Mouse (Mus musculus) left cerebral cortex, postnatal 36 days (tissue): ENCODE results near the gene Gskip. TPM values are rescaled to one million over a fixed set of nuclear protein-coding genes. Genes with fewer than 3 reads are reported as not detected.
A peak's percentile ranks its signal among the peaks of the same experiment; 100 is the strongest.

Experiments
- DNase-seq, 2 experiments: peaks; one replicate each; pipeline ENCODE4 v3.0.0; 2021 to 2022; ENCODE audit warnings: low spot score in 2 of 2, mixed read lengths in 1 of 2
- intact Hi-C: fragments of 180-260 bp; cut with DNase I; formaldehyde crosslinking; loops from one replicate; pipeline ENCODE4 v1.15.1; 2025
- total RNA-seq, 2 experiments: library from RNA; stranded (reverse); gene quantifications; 2 replicates each; pipeline ENCODE4 v1.2.3; 2021

Gene Gskip
- total RNA-seq, 2 experiments from 2014 or later = 22.6 to 25.1 TPM

DNA sequence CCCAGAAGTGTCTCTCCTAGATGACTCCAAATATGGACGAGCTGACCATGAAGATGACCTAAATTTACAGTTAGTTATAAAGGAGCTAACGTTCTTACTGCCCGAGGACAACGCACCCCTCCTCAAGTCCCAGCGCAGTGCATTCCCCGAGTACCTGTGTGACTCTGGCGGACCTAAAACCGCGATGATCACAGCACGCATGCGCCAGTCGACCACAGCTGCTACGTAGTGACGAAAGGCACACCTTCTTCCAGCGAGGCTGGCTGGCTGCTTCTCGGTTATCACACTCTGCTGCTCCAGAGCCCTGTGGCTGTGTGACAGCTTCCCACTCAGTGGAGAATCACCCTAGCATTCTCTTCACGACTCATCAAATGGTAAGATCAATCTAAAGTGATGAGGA is 34.0 kb downstream of the Gskip start:
- peak; percentile 51 to 59 for DNase-seq
- intact Hi-C loops = no loop called here

DNA sequence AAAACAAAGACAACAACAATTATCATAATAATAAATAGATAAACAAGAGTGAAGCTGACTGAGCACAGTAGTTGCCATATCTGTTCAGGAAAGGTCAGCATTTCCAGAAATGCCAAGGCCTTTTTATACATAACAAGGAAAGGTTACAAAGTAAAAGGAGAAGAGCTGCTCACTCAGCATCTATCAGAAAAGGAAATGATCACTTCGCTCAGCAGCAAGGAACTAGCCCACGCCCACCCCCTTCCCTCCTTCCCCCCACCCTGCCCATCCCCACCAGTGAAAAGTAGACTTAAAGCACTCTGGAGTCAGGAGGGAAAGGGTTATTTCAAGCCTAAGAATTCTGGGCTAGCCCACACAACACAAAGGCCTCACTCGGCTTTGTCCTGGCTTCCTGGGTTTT is 35.6 kb downstream of the Gskip start:
- intact Hi-C loops = loop anchor here (5.0 to 10.0 kb wide), 3 partner anchors 33 to 223 kb away; partner anchors contain the start of gene Atg2b
- no peak for DNase-seq

DNA sequence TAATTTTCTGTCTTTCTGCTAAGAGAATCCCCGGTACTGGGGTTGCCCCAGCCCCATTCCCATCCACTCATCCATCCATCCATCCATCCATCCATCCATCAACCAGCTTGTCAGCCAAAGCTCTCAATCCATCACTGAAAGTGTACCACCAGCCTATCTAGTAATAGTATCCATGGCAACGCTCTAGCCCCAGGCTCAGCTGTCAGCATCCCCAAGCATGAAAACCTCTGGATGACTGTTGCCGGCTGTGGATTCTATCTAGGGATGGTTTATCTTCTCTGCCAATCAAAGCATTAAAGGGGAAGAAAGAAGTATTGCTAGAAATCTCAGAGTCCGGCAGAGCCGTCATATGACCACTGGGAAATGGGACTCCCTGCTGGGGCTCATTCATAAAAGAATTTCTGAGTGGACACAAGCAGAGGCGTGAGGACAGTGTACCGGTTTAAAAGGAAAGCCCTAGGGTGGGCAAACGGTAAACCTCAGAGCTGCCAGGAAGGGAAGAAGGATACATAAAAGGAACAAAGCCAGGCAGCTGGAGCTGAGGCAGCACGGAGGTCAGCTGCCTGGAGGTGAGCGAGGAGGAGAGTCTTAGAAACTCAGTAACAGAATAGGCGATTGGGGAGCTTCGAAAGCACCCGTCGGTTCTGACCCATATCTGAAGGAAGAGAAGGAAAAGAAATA is 37.0 kb downstream of the Gskip start:
- intact Hi-C loops = loop anchor here (5.0 to 10.0 kb wide), 3 partner anchors 34 to 224 kb away; partner anchors contain the start of gene Atg2b
- no peak for DNase-seq

DNA sequence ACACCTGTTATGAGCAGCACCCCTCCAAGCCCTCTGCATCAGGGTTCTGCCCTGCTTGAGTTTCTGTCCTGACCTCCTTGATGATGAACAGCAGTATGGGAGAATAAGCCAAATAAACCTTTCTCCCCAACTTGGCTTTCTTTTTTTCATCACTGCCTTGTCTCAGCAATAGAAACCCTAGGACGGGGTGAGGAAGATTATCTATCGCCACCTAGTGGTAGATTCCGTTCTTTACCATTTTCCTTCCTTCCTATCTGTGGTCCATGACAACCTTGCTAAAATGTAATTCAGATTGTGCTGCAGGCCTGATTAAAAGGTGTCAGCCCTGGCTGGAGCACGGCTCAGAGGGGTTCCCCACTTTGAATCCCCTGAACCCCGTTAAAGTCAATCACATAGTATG is 38.0 kb downstream of the Gskip start:
- intact Hi-C loops = loop anchor here (5.0 to 10.0 kb wide), 3 partner anchors 35 to 225 kb away; partner anchors contain the start of gene Atg2b
- no peak for DNase-seq

DNA sequence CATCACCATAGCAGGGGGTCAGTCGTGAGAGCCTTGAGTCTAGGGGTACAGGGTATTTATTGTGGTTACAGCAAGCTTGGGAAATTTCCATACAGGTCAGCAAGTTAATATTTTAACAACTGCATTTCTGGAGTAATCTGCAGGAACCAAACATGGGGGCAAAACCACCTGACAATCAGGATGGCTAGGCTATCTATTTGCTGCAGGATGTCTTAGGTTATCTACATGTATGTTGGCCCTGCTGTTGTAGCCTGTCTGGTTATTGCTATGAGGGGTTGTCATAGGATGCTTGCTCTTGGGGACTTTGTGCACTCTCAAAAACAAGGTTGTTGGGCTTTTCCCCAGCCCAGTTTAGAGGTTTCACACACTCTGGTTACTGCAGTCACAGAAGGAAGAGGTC is 40.0 kb downstream of the Gskip start:
- intact Hi-C loops = loop anchor here (5.0 to 10.0 kb wide), 3 partner anchors 37 to 227 kb away; partner anchors contain the start of gene Atg2b
- DNase-seq = no peak

DNA sequence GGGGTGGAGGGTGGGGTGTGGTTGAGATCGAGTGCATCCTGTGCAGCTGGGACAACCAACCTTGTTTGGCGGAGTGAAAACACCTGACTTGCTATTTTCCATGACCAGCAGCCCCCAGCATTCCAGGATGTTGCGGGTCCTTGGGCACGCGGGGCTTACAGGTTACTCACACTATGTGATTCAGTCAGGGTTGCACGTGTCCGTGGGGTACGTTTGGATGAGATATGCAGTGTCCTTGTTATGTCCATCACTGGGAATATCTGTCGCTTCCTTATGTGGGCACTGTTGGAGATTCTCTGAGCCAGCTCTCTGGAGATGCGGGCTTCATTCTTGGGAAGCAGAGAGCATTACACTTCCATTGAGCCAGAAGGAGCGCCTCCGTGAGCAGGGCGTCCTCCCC is 41.1 kb downstream of the Gskip start:
- DNase-seq = no peak
- intact Hi-C loops = loop anchor here (10.0 kb wide), 1 partner anchor 91 kb away; no protein-coding TSS in a partner anchor

DNA sequence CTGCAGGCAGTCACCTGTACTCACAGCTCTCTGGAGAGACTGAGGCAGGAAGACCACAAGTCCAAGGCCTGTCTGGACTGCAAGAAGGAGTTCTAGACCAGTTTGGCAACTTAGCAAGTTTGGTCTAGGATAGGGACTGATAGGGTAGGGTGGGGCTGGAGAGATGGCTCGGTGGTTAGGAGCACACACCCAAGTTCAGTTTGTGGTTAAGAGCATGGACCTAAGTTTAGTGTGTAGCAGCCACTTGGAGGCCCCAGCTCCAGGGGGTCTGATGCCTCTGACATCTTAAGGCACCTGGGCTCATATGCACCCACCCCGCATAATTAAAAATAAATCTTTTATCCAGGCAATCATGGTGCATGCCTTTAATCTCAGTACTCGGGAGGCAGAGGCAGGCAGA is 42.6 kb downstream of the Gskip start:
- DNase-seq = no peak
- intact Hi-C loops = loop anchor here (10.0 kb wide), 1 partner anchor 92 kb away; no protein-coding TSS in a partner anchor

DNA sequence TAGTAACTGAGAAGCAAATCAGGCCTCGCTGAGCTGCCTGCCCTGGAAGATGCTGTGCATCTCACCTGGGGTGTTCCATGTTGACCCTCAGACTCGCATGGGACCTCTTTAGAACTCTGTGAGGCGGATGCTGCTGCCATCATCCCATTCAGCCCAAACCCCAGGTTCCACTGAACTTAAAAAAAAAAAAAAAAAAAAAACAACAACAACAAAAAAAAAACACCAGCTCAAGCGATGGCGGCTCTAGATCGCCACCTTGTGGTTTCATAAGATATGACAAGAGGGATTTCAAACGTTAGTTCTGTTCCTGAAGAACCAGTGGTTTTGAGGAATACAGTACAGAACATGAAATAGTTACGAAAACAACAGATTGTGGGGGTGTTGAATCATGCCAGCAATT is 43.3 kb downstream of the Gskip start:
- intact Hi-C loops = loop anchor here (10.0 kb wide), 1 partner anchor 93 kb away; no protein-coding TSS in a partner anchor
- DNase-seq = peak in 1 of 2 experiments; percentile 15

DNA sequence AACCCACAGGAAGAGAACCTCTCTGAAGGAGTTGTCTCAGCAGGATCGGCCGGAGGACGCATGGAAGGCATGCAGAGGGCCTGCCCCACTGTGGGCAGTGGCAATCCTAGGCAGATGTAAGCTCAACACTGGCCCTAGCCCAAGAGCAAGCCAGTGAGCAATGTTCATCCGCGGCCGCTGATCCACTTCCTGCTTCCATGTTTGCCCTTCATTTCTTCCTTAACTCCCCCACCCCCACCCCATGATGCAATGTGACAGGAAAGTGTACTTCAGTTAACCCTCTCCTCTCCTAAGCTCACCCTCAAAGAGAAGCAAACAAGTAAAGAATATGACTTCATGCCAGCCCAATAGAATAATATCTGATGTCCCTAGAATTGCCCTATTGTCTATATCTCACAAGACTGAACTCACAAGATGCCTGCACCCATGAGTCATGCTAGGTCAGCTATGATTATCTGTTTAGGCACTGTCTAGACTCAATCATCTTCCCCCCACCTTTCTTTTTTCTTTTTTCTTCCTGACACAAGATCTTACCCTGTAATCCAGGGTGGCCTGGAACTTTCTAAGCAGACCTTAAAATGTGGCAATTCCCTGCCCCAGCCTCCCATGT is 46.3 kb downstream of the Gskip start:
- intact Hi-C loops = no loop called here
- DNase-seq = no peak

DNA sequence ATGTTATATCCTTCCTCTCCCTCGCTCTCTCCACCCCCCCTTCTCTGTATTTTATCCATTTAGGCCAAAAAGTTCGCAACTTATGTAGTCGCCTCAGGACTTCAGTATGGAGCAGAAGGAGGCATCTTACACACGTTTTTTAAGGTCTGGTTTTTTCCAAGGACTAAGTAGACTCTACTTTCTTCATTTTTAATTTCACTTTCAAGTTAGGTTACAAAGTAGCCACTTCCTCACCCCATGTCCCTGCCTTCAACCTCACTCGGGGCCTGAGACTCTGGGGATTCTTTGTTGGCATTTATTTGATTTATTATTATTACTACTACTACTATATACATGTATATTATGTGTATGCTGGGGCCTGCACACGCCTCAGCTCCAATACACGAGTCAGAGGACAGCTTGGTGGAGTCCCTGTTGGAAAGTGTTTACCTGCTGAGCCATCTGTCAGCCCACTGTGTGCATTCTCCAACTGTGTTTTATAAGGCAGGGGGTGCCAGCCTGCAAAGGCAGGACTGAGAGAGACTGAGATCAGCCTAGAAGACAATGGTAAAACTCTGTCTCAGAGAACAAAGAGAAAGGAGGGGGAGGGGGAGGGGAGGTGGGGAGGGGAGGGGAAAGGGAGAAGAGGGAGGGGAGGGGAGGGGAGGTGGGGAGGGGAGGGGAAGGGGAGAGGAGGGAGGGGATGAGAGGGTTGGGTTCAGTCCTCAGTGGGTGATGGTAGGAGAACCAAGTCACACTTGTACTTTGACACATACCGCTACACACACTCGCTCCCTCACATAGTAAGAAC is 48.9 kb downstream of the Gskip start:
- intact Hi-C loops = no loop called here
- no peak for DNase-seq

DNA sequence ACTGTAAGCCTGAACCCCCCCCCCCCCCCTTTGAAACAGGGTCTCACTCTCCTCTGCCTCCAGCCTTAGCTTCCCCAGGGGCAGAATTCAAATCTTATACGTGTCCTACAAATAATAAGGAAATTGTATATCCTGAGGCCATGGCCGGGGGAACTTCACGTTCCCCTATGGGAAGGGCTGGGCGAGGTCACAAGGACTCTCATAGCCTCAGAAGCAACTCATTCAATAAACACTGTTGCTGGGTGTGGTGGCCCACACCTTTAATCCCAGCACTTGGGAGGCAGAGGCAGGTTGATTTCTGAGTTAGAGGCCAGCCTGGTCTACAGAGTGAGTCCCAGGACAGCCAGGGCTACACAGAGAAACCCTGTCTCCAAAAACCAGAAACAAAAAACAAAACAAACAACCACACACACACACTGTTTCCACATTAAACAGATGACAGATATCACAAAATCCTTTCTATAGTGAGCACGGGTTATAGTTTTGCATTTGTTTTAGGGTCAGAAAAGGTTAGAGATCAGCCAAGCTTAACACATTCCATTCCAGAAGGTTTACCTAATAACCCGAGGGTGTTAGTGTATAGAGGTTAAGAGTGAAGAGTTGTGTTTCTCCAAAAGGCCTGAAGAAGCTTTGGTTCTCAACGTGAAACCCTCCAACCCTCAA is 50.7 kb downstream of the Gskip start:
- no peak for DNase-seq
- intact Hi-C loops = no loop called here

DNA sequence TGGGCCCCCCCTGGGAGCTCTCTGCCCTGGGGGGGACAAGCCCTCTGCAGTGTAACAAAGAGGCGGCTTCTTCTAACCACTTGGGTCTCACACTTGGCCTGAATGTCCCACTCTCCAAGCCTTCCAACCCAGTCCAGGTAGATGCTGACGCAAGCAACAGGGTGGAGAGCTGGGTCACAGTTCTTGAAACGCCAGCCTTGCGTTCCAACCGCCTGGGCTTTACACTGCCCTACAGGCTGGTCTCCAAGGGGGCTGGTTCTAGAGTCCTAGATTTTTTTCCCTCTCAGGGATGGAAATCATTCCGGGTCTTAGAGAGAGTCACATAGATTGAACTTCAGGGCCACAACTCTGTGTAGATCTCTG is 51.2 kb downstream of the Gskip start:
- DNase-seq = no peak
- intact Hi-C loops = no loop called here

DNA sequence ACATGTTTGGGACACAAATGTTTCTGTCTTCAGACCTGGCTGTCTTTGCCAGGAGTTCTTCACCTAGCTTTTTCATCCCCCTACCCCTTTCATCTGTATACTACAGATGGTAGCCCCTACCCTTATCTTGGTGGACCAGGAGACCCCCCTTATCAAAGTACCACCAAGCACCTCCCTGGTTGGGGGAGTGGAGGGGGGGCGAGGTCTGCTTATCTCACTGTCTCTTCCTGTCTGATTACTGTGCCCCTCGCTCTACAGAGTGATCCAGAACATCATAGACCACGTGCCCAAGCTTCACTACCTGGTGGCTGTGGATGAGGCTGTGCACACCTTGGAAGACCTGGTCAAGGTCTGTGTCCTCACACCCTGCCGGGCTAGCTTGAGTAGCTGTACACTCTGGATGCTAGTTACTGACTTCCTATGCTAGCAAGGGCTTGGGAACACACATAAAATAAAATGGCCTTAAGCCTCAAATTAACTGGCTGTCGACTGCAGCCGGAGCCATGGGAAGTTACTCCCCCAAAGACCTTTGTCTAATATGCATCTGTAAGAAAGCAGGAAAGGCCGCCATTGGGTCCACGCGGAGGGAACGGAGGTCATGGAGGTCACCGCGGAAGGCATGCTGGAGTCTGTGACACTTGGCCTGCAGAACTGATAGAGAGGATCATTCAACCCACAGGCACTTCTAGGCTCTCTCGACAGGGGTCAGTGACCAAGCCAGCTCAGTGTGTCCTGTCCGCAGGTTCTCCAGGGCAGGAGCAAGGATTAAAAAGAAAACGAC is 53.9 kb downstream of the Gskip start:
- intact Hi-C loops = no loop called here
- DNase-seq = no peak

DNA sequence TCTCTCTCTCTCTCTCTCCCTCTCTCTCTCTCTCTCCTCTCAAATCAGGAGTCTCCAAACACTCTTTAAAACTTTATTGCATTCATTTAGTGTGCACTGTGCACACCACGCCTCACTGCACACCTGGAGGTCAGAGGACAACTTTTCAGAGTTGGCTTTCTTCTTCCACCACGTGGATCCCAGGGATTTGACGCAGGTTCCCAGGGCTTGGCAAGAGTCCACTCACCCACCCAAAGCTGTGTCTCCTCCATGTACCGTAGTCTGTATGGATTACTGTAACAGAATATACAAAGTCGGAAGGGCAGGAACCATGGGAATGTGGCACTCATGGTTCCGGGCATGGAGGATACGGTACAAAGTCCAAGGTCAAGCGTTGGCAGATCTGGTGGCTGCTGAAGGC is 55.0 kb downstream of the Gskip start:
- intact Hi-C loops = no loop called here
- no peak for DNase-seq

DNA sequence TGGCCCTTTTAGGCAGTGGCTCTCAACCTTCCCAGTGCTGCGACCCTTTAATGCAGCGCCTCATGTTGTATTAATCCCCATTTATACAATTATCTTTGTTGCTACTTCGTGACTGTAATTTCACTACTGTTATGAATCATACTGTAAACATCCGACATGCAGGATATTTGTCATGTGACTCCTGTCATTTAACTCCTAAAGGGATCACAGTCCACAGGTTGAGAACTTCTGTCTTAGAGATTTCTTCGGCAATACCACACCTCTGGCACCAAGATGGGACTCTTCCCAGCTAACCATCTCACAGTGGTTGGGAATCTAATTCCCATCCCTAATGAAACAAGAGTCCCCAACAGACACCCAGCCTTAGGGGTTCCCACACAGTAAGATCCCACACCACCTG is 63.5 kb downstream of the Gskip start:
- DNase-seq = no peak
- intact Hi-C loops = no loop called here
